Mouse (Mus musculus) forebrain, postnatal 0 days (tissue): ENCODE measurements around the gene Mgll. TPM values are rescaled to one million over a fixed set of nuclear protein-coding genes. Genes with fewer than 3 reads are reported as not detected.
A peak's percentile ranks its signal among the peaks of the same experiment; 100 is the strongest.

Source experiments
- ATAC-seq: fragments of 200-750 bp; cut with Nextera tagmentation; 2 replicates; pipeline ENCODE4 v1.8.0; 2017; ENCODE audit warnings: mild to moderate bottlenecking, moderate library complexity
- DNase-seq: peaks from one replicate; pipeline ENCODE4 v3.0.0-alpha.2; 2015
- H3K27ac ChIP-seq: fragments of 300-500 bp; sonication (generic); 2 replicates; pipeline ENCODE4 v1.5.1; 2014; ENCODE audit warnings: low read depth, mild to moderate bottlenecking, antibody characterized with exemption, low read length, moderate library complexity, mixed read lengths
- H3K27me3 ChIP-seq: fragments of 300-500 bp; sonication (generic); 2 replicates; pipeline ENCODE4 v1.6.1; 2014; ENCODE audit warnings: mild to moderate bottlenecking, low read length, mixed read lengths; ENCODE audit not compliant: insufficient read depth
- H3K36me3 ChIP-seq: fragments of 300-500 bp; sonication (generic); 2 replicates; pipeline ENCODE4 v1.6.1; 2014; ENCODE audit warnings: mild to moderate bottlenecking, moderate library complexity; ENCODE audit not compliant: insufficient read depth
- H3K4me1 ChIP-seq: fragments of 300-500 bp; sonication (generic); 2 replicates; pipeline ENCODE4 v1.6.1; 2014; ENCODE audit warnings: antibody characterized with exemption; ENCODE audit not compliant: insufficient read depth
- H3K4me2 ChIP-seq: fragments of 300-500 bp; sonication (generic); 2 replicates; pipeline ENCODE4 v1.6.1; 2014; ENCODE audit warnings: low read depth, mild to moderate bottlenecking, moderate library complexity
- H3K4me3 ChIP-seq: fragments of 300-500 bp; sonication (generic); 2 replicates; pipeline ENCODE4 v1.5.1; 2014; ENCODE audit warnings: low read depth, low read length, mixed read lengths
- H3K9ac ChIP-seq: fragments of 300-500 bp; sonication (generic); 2 replicates; pipeline ENCODE4 v1.6.1; 2014; ENCODE audit warnings: mild to moderate bottlenecking
- H3K9me3 ChIP-seq: fragments of 300-500 bp; sonication (generic); 2 replicates; pipeline ENCODE4 v1.6.1; 2016; ENCODE audit warnings: low read length
- CTCF ChIP-seq: sonication (generic); IDR thresholded peaks from 2 replicates; pipeline ENCODE4 v1.5.1; 2016; ENCODE audit warnings: antibody characterized with exemption, control low read depth, low read depth
- WGBS: fragments of 180-500 bp; shearing (Covaris S2); extraction: QIAGEN DNeasy Blood & Tissue Kit; methylation state at CpG from one replicate; pipeline ENCODE4 v1.1.7; 2014; 5-methylcytosine and 5-hydroxymethylcytosine counted together
- polyA plus RNA-seq: library from polyadenylated mRNA; unstranded; fragments of >200 nt; fragmentation: Nextera tagmentation; extraction: Ambion mirVana; gene quantifications from 2 replicates; pipeline ENCODE4 v1.2.1, GENCODE M21; 2015
- total RNA-seq: library from RNA; depleted of rRNA; stranded (reverse); fragments of >200 nt; gene quantifications from 2 replicates; pipeline ENCODE4 v1.2.3, GENCODE M21; 2014

Mgll gene
- total and polyA plus RNA-seq, 2 experiments from 2014 or later: 35.1 to 60.7 TPM

DNA sequence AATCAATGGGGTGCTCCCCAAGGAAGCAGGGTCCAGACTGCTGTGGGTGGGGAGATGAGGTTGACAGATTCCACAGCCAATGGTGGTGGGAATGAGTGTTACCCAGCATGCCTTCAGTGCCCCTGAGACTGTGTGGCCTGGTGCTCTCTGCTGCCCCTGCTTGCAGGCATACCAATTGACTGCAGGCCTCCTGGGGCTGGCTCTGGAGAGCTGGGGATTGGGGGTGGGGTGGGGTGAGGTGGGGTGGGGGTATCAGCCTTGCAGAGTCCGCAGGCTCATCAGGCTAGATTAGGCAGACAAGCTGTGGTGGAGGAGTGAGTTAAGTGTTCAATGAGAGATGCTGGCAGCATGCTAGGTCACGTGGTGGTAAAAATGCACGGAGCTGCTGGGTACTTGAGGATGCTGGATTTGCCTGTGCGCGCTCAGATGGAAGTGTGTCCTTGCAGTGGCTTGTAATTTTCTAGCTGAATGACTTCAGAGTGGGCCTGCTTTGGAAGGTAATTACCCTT, 28.6 kb downstream of the Mgll start:
- no peaks in the 10 kb centered on the region for H3K27me3 ChIP-seq
- ATAC-seq: peak; percentile 90
- peak; percentile 47 for TF ChIP-seq CTCF
- no peaks in the 10 kb centered on the region for H3K9me3 ChIP-seq
- no peak overlapping the region for H3K4me2 ChIP-seq
- H3K4me3 ChIP-seq: no peak overlapping the region
- H3K27ac ChIP-seq: peak overlapping the region; percentile 16; the same call in 1 of the 2 replicates
- peak; percentile 67 for DNase-seq
- 15% methylated on average over 5 of the region's 5 CpGs for WGBS
- H3K4me1 ChIP-seq: no peaks in the 10 kb centered on the region
- no peak overlapping the region for H3K9ac ChIP-seq
- H3K36me3 ChIP-seq: no peaks in the 10 kb centered on the region

DNA sequence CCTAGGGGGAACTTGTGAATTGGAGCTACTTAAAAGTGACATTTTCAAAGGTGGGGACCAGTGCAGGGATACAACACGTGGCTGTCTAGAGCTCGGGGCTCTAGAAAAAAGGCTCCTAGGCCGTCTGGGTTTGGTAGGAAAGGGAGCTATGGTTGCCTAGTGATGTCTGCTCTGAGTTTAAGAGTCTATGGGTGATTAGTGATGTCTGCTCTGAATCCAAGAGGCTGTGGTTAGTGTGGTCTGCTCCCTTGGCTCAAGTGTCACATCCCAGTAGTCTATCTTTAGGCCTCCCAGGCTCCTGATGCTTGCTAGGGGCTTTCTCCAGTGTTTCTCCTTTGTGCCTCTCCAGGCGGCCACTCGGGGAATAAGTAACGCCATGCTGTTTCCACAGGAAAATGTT, 29.4 kb downstream of the Mgll start:
- DNase-seq (no peak), ATAC-seq (peak; percentile 7; the same call in 1 of the 2 replicates)
- WGBS: 60% methylated on average over 6 of the region's 6 CpGs
- H3K36me3 ChIP-seq: no peaks in the 10 kb centered on the region
- no peak overlapping the region for H3K27ac ChIP-seq
- H3K27me3 ChIP-seq: no peaks in the 10 kb centered on the region
- H3K4me3 ChIP-seq: no peak overlapping the region
- H3K4me1 ChIP-seq: no peaks in the 10 kb centered on the region
- no peak overlapping the region for H3K9ac ChIP-seq
- TF ChIP-seq CTCF: no peak
- no peak overlapping the region for H3K4me2 ChIP-seq
- H3K9me3 ChIP-seq: no peaks in the 10 kb centered on the region

DNA sequence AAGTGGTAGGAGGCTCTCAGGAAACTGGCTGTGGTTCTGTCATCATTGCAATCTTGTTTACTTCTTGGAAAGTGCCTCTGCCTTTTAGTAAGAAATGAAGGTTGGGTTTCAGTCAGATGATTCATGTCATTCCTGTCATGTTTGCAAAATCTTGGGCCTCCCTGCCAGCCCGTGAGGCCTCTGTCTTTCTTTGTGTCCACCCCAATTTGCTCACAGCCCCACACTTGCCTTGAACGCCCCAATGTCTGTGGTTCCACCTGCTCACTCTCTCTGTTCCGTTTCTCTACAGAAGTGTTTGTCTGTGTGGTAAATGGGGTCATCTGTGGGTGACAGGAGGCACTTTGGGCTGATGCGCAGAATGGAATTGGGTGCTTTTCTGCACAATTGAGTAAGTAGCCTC, 32.8 kb downstream of the Mgll start:
- no peak for ATAC-seq
- H3K36me3 ChIP-seq: no peaks in the 10 kb centered on the region
- H3K4me3 ChIP-seq: no peak overlapping the region
- H3K27ac ChIP-seq: no peak overlapping the region
- no peaks in the 10 kb centered on the region for H3K27me3 ChIP-seq
- TF ChIP-seq CTCF: no peak
- 83% methylated on average over 4 of the region's 4 CpGs for WGBS
- DNase-seq: no peak
- H3K4me1 ChIP-seq: peaks cover 9% of the 10 kb centered on the region
- H3K9ac ChIP-seq: no peak overlapping the region
- H3K4me2 ChIP-seq: no peak overlapping the region
- H3K9me3 ChIP-seq: no peaks in the 10 kb centered on the region

DNA sequence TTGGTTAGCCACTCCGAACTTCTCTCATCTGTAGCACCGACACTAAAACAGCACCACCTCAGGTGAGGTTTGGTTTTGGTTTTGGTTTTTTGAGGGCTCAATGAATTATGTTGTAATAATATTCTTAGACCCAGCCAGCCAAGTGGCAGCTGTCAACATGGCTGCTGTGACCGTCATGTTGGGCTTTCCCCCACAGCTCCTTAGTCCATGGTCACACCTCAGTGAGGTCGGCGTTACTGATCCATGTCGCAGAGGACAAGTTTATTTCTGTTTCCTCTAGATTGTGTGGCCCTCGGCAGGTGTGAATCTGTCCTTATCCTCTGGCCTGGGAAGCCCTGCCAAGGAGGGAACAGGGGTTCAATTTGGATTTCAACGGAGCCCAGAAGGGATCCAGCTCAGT, 33.9 kb downstream of the Mgll start:
- WGBS: 92% methylated on average over 8 of the region's 8 CpGs
- DNase-seq (no peak), ATAC-seq (no peak)

DNA sequence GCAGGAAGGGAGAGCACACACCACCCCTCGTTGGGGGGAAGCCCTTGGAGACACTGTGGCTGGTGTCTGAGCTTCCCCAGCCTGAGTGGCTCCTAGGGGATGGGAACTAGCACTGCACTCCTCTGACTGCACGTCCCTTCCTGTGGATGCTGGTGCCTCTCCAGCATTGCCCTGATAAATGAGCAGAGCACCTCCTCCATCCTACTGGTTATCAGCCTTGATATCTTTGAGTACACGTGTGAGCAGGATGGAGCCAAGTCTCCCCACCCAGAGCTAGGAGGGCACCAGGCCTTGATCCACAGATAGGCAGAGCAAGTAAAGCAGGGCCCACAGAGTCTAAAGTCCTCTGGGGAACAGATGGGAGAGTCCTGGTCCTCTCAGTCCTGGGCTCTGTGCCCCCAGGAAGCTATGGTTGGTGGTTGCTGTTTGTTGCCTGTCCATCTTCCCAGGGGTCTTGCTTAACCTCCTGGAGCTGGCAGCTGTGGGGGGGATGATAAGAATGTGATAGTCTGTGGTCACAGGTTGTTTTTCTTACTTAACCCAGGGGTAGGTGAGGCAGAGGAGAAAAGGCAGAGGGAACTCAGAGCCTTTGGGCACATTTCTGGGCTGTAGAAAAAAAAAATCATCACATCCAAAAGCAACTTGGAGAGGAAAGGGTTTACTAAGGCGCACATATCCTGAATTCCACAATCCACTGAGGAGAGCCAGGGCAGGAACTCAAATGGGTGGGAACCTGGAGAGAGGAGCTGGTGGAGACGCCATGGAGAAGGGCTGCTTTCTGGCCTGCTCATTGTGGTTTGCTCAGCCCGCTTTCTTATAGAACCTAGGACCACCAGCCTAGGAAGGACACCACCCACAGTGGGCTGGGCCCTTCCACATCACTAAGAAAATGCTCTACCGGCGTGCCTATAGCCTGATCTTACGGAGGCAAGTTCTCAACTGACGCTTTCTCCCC, 34.6 kb downstream of the Mgll start:
- Histone ChIP-seq H3K27ac (no peak overlapping the region), H3K4me3 (no peak overlapping the region), H3K9ac (no peak overlapping the region), H3K36me3 (no peaks in the 10 kb centered on the region), H3K4me1 (peaks cover 9% of the 10 kb centered on the region), H3K4me2 (no peak overlapping the region), H3K27me3 (no peaks in the 10 kb centered on the region), H3K9me3 (no peaks in the 10 kb centered on the region)
- DNase-seq (no peak), ATAC-seq (no peak)
- 81% methylated on average over 10 of the region's 10 CpGs for WGBS
- TF ChIP-seq CTCF: no peak

More for the DNA sequence above, 33.9 kb downstream of the Mgll start:
- no peak for TF ChIP-seq CTCF
- no peaks in the 10 kb centered on the region for H3K27me3 ChIP-seq
- H3K36me3 ChIP-seq: no peaks in the 10 kb centered on the region
- H3K4me1 ChIP-seq: peaks cover 9% of the 10 kb centered on the region
- no peak overlapping the region for H3K27ac ChIP-seq
- no peaks in the 10 kb centered on the region for H3K9me3 ChIP-seq
- H3K4me2 ChIP-seq: no peak overlapping the region
- no peak overlapping the region for H3K9ac ChIP-seq
- H3K4me3 ChIP-seq: no peak overlapping the region

DNA sequence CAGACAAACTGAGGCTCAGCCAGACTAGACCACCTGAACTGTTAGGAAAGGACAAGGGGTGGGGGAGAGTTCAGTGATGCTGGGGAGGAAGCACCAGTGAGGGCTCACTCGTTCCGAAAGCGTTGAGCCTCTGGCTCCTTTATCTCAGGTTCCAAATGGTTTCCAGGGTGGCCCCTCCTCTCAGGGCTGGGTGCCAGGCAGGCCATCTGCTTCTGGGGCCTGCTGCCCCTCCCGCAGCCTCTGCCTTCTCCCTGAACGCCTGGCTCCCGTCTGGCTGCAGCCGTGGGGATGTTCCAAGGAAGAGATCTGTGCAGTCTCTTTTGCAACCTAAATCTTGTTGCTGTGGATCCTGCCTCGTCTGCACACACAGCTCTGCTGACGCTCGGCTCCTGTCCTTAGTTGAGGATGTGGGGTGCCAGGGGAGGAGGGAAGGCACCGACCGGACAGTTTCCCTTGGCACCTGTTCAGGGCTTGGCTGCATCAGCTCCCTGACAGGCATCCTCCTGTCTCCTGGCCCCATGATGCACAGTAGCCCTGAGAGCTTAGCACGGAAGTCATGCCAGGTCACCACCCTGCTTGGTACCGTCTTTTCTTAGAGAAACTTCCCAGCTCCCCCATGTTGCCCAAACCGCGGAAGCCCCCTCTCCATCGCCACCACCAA, 35.7 kb downstream of the Mgll start:
- Histone ChIP-seq H3K4me2 (0 out of 2 replicates have a peak overlapping the region, but pooled peaks have one; percentile 3), H3K36me3 (no peaks in the 10 kb centered on the region), H3K4me1 (peaks cover 9% of the 10 kb centered on the region), H3K27ac (peak overlapping the region; percentile 45; the same call in 1 of the 2 replicates), H3K27me3 (no peaks in the 10 kb centered on the region), H3K4me3 (no peak overlapping the region), H3K9ac (0 out of 2 replicates have a peak overlapping the region, but pooled peaks have one; percentile 6), H3K9me3 (no peaks in the 10 kb centered on the region)
- ATAC-seq: peak; percentile 77
- peak; percentile 83 for DNase-seq
- 31% methylated on average over 17 of the region's 17 CpGs for WGBS
- TF ChIP-seq CTCF: no peak
